8 mouse cellular contexts compared by ENCODE assay signal in the genomic region with DNA sequence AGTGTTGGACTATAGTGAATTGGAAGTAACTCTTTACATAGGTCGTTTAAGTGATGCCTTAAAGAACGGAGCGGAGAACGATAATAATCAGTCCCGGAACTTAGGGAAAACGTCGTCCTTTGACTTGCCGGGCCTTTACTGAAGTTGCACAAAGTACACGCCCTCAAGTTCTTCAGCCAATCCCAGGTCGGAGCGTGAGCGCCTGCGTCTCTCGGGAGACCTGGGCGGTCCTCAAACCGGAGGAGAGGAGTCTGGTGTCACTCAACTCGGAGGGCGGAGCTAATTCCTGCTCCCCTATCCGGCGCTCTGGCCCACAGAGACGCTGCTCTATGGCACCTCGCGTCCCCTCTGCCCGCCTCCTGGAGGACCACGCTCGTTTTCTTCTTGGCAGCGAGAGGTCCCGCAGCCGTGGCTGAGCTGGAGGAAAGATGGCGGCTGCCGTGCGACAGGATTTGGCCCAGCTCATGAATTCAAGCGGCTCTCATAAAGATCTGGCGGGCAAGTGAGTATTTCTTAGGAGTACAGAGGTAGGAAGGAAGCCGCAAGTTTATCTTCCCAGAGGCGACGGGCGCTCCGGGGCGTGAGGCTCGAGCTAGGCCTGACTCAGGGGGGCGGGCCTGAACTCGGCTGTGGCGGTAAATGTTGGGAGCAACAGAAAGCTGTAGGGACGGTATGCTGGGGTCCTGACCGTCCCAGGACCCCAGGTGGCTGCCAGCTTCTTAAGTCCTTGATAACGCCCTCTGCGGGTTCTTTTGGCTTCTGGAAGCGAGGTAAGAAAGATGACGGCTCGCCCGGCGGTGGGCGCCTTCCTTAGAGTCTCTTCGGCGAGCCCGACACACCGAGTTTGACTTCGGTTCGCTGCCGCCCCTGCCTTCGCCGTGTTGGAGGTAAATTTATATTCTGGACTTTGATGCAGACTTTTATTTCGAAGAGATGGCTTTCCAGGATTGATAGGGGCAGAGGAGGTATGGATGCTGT. TPM values are rescaled to one million over a fixed set of nuclear protein-coding genes. Genes with fewer than 3 reads are reported as not detected.
DNase-seq lines count a peak whose midpoint lies in the region; ATAC-seq lines count a peak whose summit lies in the region.

A gene (plus strand): TSS at position 261 of the 978 bp plus-strand sequence.

- peak; percentile 98 to 99 for DNase-seq in adrenal gland, adult (ENCODE audit: inconsistent age in 2 of 2, low spot score in 1 of 2)
- DNase-seq in embryo, embryonic 10.5 days (ENCODE audit: low spot score): peak; percentile 99
- DNase-seq in gastrocnemius, postnatal 14 days: peak; percentile 98
- peak; percentile 97 to 99 for DNase-seq in left cerebral cortex, postnatal 10 days (ENCODE audit: extremely low spot score in 1 of 2, low spot score in 2 of 2)
- peak; percentile 96 for DNase-seq in right cerebral cortex, postnatal 25 days
- peak; percentile 95 to 96 for DNase-seq in urinary bladder, postnatal 4 days (ENCODE audit: low spot score in 2 of 2)

- intact Hi-C loops in gastrocnemius, postnatal 14 days (cut with DNase I; ENCODE audit: low total_unique reads): loop anchor here (5.0 kb wide), 1 partner anchor 86 kb away; no protein-coding TSS in a partner anchor
- intact Hi-C loops in left cerebral cortex, postnatal 10 days (cut with DNase I): no loop called here

- ATAC-seq in inflammation-experienced regulatory T-cells, adult 6 months: peak; percentile 100
- ATAC-seq in megakaryocyte-erythroid progenitor cell, adult 5-6 weeks (replicated peaks; ENCODE audit: low FRiP score, low TSS enrichment, poor library complexity, severe bottlenecking): peak; percentile 99

RNA-seq across cellular contexts. Expression of the gene that starts here (rescaled TPM):
- total RNA-seq in gastrocnemius, postnatal 14 days (2021): 10 to 100 TPM; 88.8 TPM
- polyA plus RNA-seq in inflammation-experienced regulatory T-cells, adult 6 months (2017; shearing (Covaris generic)): 100 to 1,000 TPM in 2 of 3 experiments, 10 to 100 TPM in 1; 99.1 to 127 (median 102) TPM
- total RNA-seq in left cerebral cortex, postnatal 10 days (2021): 10 to 100 TPM; 77.1 to 77.9 TPM
- total RNA-seq in megakaryocyte-erythroid progenitor cell, adult 5-6 weeks (2014; fragmentation: Nextera tagmentation): 86.0 and 93.6 TPM in 2 replicates
- 186 and 187 TPM in 2 replicates for total RNA-seq in megakaryocyte-erythroid progenitor cell, adult 5-6 weeks (2017)

Comparison
In these comparisons a context has a peak if more than half of its experiments do, and no peak if none do; other contexts are left out.
1. Peak in every context shown above with its lines: DNase-seq and ATAC-seq.